Mouse (Mus musculus) hindbrain, postnatal 0 days (tissue): Measurements from ENCODE around the gene Cgnl1. TPM values are rescaled to one million over a fixed set of nuclear protein-coding genes. Genes with fewer than 3 reads are reported as not detected.

Experiments used
- ATAC-seq: fragments of 200-750 bp; cut with Nextera tagmentation; 2 replicates; pipeline ENCODE4 v1.8.0; 2017; ENCODE audit warnings: mild to moderate bottlenecking, moderate TSS enrichment, moderate library complexity
- DNase-seq: peaks from one replicate; pipeline ENCODE4 v3.0.0-alpha.2; 2015; ENCODE audit warnings: low spot score
- H3K27ac ChIP-seq: fragments of 300-500 bp; sonication (generic); 2 replicates; pipeline ENCODE4 v1.5.1; 2014; ENCODE audit warnings: mild to moderate bottlenecking
- H3K27me3 ChIP-seq: fragments of 300-500 bp; sonication (generic); 2 replicates; pipeline ENCODE4 v1.6.1; 2014; ENCODE audit warnings: low read length, mixed read lengths; ENCODE audit not compliant: insufficient read depth
- H3K36me3 ChIP-seq: fragments of 300-500 bp; sonication (generic); 2 replicates; pipeline ENCODE4 v1.6.1; 2014; ENCODE audit warnings: low read length, mixed read lengths; ENCODE audit not compliant: insufficient read depth
- H3K4me1 ChIP-seq: fragments of 300-500 bp; sonication (generic); 2 replicates; pipeline ENCODE4 v1.6.1; 2014; ENCODE audit warnings: antibody characterized with exemption, low read length, mixed read lengths; ENCODE audit not compliant: insufficient read depth
- H3K4me2 ChIP-seq: fragments of 300-500 bp; sonication (generic); 2 replicates; pipeline ENCODE4 v1.6.1; 2014; ENCODE audit warnings: low read depth, mild to moderate bottlenecking, low read length, moderate library complexity, mixed read lengths
- H3K4me3 ChIP-seq: fragments of 300-500 bp; sonication (generic); 2 replicates; pipeline ENCODE4 v1.5.1; 2014; ENCODE audit warnings: low read length
- H3K9ac ChIP-seq: fragments of 300-500 bp; sonication (generic); replicated peaks from 2 replicates; pipeline ENCODE4 v1.6.1; 2014; ENCODE audit warnings: mild to moderate bottlenecking, low read length, moderate library complexity, mixed read lengths
- H3K9me3 ChIP-seq: fragments of 300-500 bp; sonication (generic); 2 replicates; pipeline ENCODE4 v1.6.1; 2016; ENCODE audit warnings: low read length, mixed read lengths
- CTCF ChIP-seq: IDR thresholded peaks from 2 replicates; pipeline ENCODE4 v1.5.1; 2016; ENCODE audit warnings: antibody characterized with exemption, control low read depth, low read depth
- WGBS: fragments of 180-500 bp; shearing (Covaris S2); extraction: QIAGEN DNeasy Blood & Tissue Kit; methylation state at CpG from one replicate; pipeline ENCODE4 v1.1.7; 2014; 5-methylcytosine and 5-hydroxymethylcytosine counted together
- polyA plus RNA-seq: library from polyadenylated mRNA; unstranded; fragments of >200 nt; fragmentation: Nextera tagmentation; extraction: Ambion mirVana; gene quantifications from 2 replicates; pipeline ENCODE4 v1.2.1, GENCODE M21; 2015
- total RNA-seq: library from RNA; depleted of rRNA; stranded (reverse); fragments of >200 nt; gene quantifications from 2 replicates; pipeline ENCODE4 v1.2.3, GENCODE M21; 2014

Cgnl1 gene
- total and polyA plus RNA-seq, 2 experiments from 2014 or later: 7.2 to 7.6 TPM

- 52% methylated on average over 5 of the region's 5 CpGs for WGBS
These were observed 111.7 kb downstream of the Cgnl1 start for GRCm38 (mm10) chr9:71659681-71660080.

GRCm38 (mm10) chr9:71657199-71657598 lies 114.2 kb downstream of the Cgnl1 start:
- no peaks in the 10 kb centered on the region for H3K4me1 ChIP-seq
- H3K27me3 ChIP-seq: no peaks in the 10 kb centered on the region
- no peak overlapping the region for H3K4me3 ChIP-seq
- ATAC-seq: no peak
- no peaks in the 10 kb centered on the region for H3K36me3 ChIP-seq
- DNase-seq: no peak
- no peak overlapping the region for H3K9ac ChIP-seq
- no peak overlapping the region for H3K4me2 ChIP-seq
- H3K9me3 ChIP-seq: no peaks in the 10 kb centered on the region
- 100% methylated on average over 1 of the region's 1 CpGs for WGBS
- TF ChIP-seq CTCF: peak; percentile 18
- H3K27ac ChIP-seq: no peak overlapping the region

More at GRCm38 (mm10) chr9:71659681-71660080, 111.7 kb downstream of the Cgnl1 start:
- no peak for DNase-seq
- H3K27ac ChIP-seq: no peak overlapping the region
- H3K4me2 ChIP-seq: no peak overlapping the region
- H3K27me3 ChIP-seq: no peaks in the 10 kb centered on the region
- no peaks in the 10 kb centered on the region for H3K9me3 ChIP-seq
- TF ChIP-seq CTCF: no peak
- no peaks in the 10 kb centered on the region for H3K4me1 ChIP-seq
- H3K36me3 ChIP-seq: no peaks in the 10 kb centered on the region
- H3K9ac ChIP-seq: no peak overlapping the region
- ATAC-seq: no peak
- no peak overlapping the region for H3K4me3 ChIP-seq

- Histone ChIP-seq H3K4me1 (no peaks in the 10 kb centered on the region), H3K27me3 (no peaks in the 10 kb centered on the region), H3K9ac (no peak overlapping the region), H3K36me3 (no peaks in the 10 kb centered on the region), H3K4me2 (no peak overlapping the region), H3K9me3 (no peaks in the 10 kb centered on the region), H3K4me3 (no peak overlapping the region), H3K27ac (no peak overlapping the region)
- 87% methylated on average over 3 of the region's 3 CpGs for WGBS
- no peak for TF ChIP-seq CTCF
- ATAC-seq (no peak), DNase-seq (no peak)
These were observed 116.5 kb downstream of the Cgnl1 start for GRCm38 (mm10) chr9:71654861-71655260.

GRCm38 (mm10) chr9:71646115-71646514 lies 125.3 kb downstream of the Cgnl1 start:
- Histone ChIP-seq H3K4me2 (no peak overlapping the region), H3K36me3 (no peaks in the 10 kb centered on the region), H3K4me1 (no peaks in the 10 kb centered on the region), H3K27me3 (no peaks in the 10 kb centered on the region), H3K4me3 (no peak overlapping the region), H3K27ac (no peak overlapping the region), H3K9me3 (no peaks in the 10 kb centered on the region), H3K9ac (no peak overlapping the region)
- ATAC-seq: peak; percentile 51; the same call in 1 of the 2 replicates
- peak; percentile 91 for TF ChIP-seq CTCF
- 33% methylated on average over 6 of the region's 6 CpGs for WGBS
- peak; percentile 92 for DNase-seq

GRCm38 (mm10) chr9:71643611-71644010 lies 127.8 kb downstream of the Cgnl1 start:
- H3K4me2 ChIP-seq: no peak overlapping the region
- no peak overlapping the region for H3K4me3 ChIP-seq
- H3K27ac ChIP-seq: no peak overlapping the region
- H3K27me3 ChIP-seq: no peaks in the 10 kb centered on the region
- no peaks in the 10 kb centered on the region for H3K4me1 ChIP-seq
- H3K36me3 ChIP-seq: no peaks in the 10 kb centered on the region
- no peaks in the 10 kb centered on the region for H3K9me3 ChIP-seq
- no peak for DNase-seq
- ATAC-seq: no peak
- WGBS: 98% methylated on average over 4 of the region's 4 CpGs
- H3K9ac ChIP-seq: no peak overlapping the region
- TF ChIP-seq CTCF: 0 out of 2 replicates have a peak, but pooled peaks have one; percentile 7

GRCm38 (mm10) chr9:71642270-71642669 lies 129.1 kb downstream of the Cgnl1 start:
- Histone ChIP-seq H3K4me2 (no peak overlapping the region), H3K27me3 (no peaks in the 10 kb centered on the region), H3K9ac (no peak overlapping the region), H3K27ac (no peak overlapping the region), H3K9me3 (no peaks in the 10 kb centered on the region), H3K4me3 (no peak overlapping the region), H3K4me1 (no peaks in the 10 kb centered on the region), H3K36me3 (no peaks in the 10 kb centered on the region)
- ATAC-seq (no peak), DNase-seq (no peak)
- 92% methylated on average over 3 of the region's 3 CpGs for WGBS
- peak; percentile 31; the same call in 1 of the 2 replicates for TF ChIP-seq CTCF

GRCm38 (mm10) chr9:71640361-71640927 lies 131.0 kb downstream of the Cgnl1 start:
- Histone ChIP-seq H3K27ac (no peak overlapping the region), H3K9me3 (no peaks in the 10 kb centered on the region), H3K4me3 (no peak overlapping the region), H3K4me2 (no peak overlapping the region), H3K4me1 (0 out of 2 replicates have a peak, but pooled peaks cover 5% of the 10 kb centered on the region), H3K36me3 (no peaks in the 10 kb centered on the region), H3K27me3 (no peaks in the 10 kb centered on the region), H3K9ac (no peak overlapping the region)
- ATAC-seq (no peak), DNase-seq (no peak)
- TF ChIP-seq CTCF: no peak
- WGBS: 62% methylated on average over 4 of the region's 4 CpGs
